Mouse (Mus musculus): Measurements from ENCODE around the gene Asic4. TPM values are rescaled to one million over a fixed set of nuclear protein-coding genes. Genes with fewer than 3 reads are reported as not detected.

Asic4 gene
- polyA plus RNA-seq, 1 experiment from 2014 or later, result 4.4 TPM

- 84% methylated on average over 15 of the region's 15 CpGs for WGBS
- H3K4me2 ChIP-seq (replicated peaks; ENCODE audit: low read depth, low read length), result no peak overlapping the region
- no peak overlapping the region for H3K27ac ChIP-seq (ENCODE audit: low read depth, low read length)
- ATAC-seq (ENCODE audit: low FRiP score) (no peak), DNase-seq (ENCODE audit: low spot score) (no peak)
- no peaks in the 10 kb centered on the region for H3K36me3 ChIP-seq (ENCODE audit: control insufficient read depth, insufficient read depth, low read length)
- H3K9me3 ChIP-seq (ENCODE audit: control insufficient read depth, low read length), result no peaks in the 10 kb centered on the region
- H3K27me3 ChIP-seq (ENCODE audit: control insufficient read depth, insufficient read depth, low read length), result no peaks in the 10 kb centered on the region; the same call in 1 of the 2 replicates
- H3K4me1 ChIP-seq (replicated peaks; ENCODE audit: control insufficient read depth, insufficient read depth, low read length), result peaks cover 28% of the 10 kb centered on the region
- H3K9ac ChIP-seq (ENCODE audit: low read depth, low read length), result no peak overlapping the region
- no peak overlapping the region for H3K4me3 ChIP-seq (ENCODE audit: low read depth, low read length)
These were observed 8.7 kb upstream of the Asic4 start for GRCm38 (mm10) chr1:75441471-75441996.

GRCm38 (mm10) chr1:75442171-75442570, 8.1 kb upstream of the Asic4 start:
- Histone ChIP-seq H3K27me3 (ENCODE audit: control insufficient read depth, insufficient read depth, low read length) (no peaks in the 10 kb centered on the region; the same call in 1 of the 2 replicates), H3K4me2 (replicated peaks; ENCODE audit: low read depth, low read length) (no peak overlapping the region), H3K36me3 (ENCODE audit: control insufficient read depth, insufficient read depth, low read length) (no peaks in the 10 kb centered on the region), H3K9me3 (ENCODE audit: control insufficient read depth, low read length) (no peaks in the 10 kb centered on the region), H3K27ac (ENCODE audit: low read depth, low read length) (peak overlapping the region; percentile 90), H3K9ac (ENCODE audit: low read depth, low read length) (no peak overlapping the region), H3K4me3 (ENCODE audit: low read depth, low read length) (no peak overlapping the region), H3K4me1 (replicated peaks; ENCODE audit: control insufficient read depth, insufficient read depth, low read length) (peaks cover 32% of the 10 kb centered on the region)
- WGBS, result 78% methylated on average over 9 of the region's 9 CpGs
- no peak for DNase-seq (ENCODE audit: low spot score)
- ATAC-seq (ENCODE audit: low FRiP score), result no peak

- no peak overlapping the region for H3K4me2 ChIP-seq (replicated peaks; ENCODE audit: low read depth, low read length)
- WGBS, result 38% methylated on average over 8 of the region's 8 CpGs
- H3K27ac ChIP-seq (ENCODE audit: low read depth, low read length), result peak overlapping the region; percentile 90
- H3K9ac ChIP-seq (ENCODE audit: low read depth, low read length), result no peak overlapping the region
- DNase-seq (ENCODE audit: low spot score) (no peak), ATAC-seq (ENCODE audit: low FRiP score) (no peak)
- no peak overlapping the region for H3K4me3 ChIP-seq (ENCODE audit: low read depth, low read length)
- H3K9me3 ChIP-seq (ENCODE audit: control insufficient read depth, low read length), result no peaks in the 10 kb centered on the region
- no peaks in the 10 kb centered on the region; the same call in 1 of the 2 replicates for H3K27me3 ChIP-seq (ENCODE audit: control insufficient read depth, insufficient read depth, low read length)
- H3K4me1 ChIP-seq (replicated peaks; ENCODE audit: control insufficient read depth, insufficient read depth, low read length), result peaks cover 38% of the 10 kb centered on the region
- no peaks in the 10 kb centered on the region for H3K36me3 ChIP-seq (ENCODE audit: control insufficient read depth, insufficient read depth, low read length)
These were observed 7.4 kb upstream of the Asic4 start for GRCm38 (mm10) chr1:75442811-75443210.

GRCm38 (mm10) chr1:75443247-75444024, 6.8 kb upstream of the Asic4 start:
- WGBS, result 17% methylated on average over 13 of the region's 13 CpGs
- ATAC-seq (ENCODE audit: low FRiP score) (no peak), DNase-seq (ENCODE audit: low spot score) (no peak)
- Histone ChIP-seq H3K27me3 (ENCODE audit: control insufficient read depth, insufficient read depth, low read length) (peaks cover 2% of the 10 kb centered on the region; the same call in 1 of the 2 replicates), H3K4me3 (ENCODE audit: low read depth, low read length) (no peak overlapping the region), H3K9ac (ENCODE audit: low read depth, low read length) (peak overlapping the region; percentile 32; the same call in 1 of the 2 replicates), H3K4me2 (replicated peaks; ENCODE audit: low read depth, low read length) (peak overlapping the region; percentile 8; the same call in 1 of the 2 replicates), H3K4me1 (replicated peaks; ENCODE audit: control insufficient read depth, insufficient read depth, low read length) (peaks cover 44% of the 10 kb centered on the region), H3K9me3 (ENCODE audit: control insufficient read depth, low read length) (no peaks in the 10 kb centered on the region), H3K27ac (ENCODE audit: low read depth, low read length) (peak overlapping the region; percentile 90), H3K36me3 (ENCODE audit: control insufficient read depth, insufficient read depth, low read length) (no peaks in the 10 kb centered on the region)

GRCm38 (mm10) chr1:75444208-75444607, 6.0 kb upstream of the Asic4 start:
- WGBS, result 15% methylated on average over 3 of the region's 3 CpGs
- no peaks in the 10 kb centered on the region for H3K36me3 ChIP-seq (ENCODE audit: control insufficient read depth, insufficient read depth, low read length)
- no peak overlapping the region for H3K9ac ChIP-seq (ENCODE audit: low read depth, low read length)
- H3K4me3 ChIP-seq (ENCODE audit: low read depth, low read length), result no peak overlapping the region
- H3K4me1 ChIP-seq (replicated peaks; ENCODE audit: control insufficient read depth, insufficient read depth, low read length), result peaks cover 49% of the 10 kb centered on the region
- ATAC-seq (ENCODE audit: low FRiP score), result peak; percentile 53
- no peaks in the 10 kb centered on the region for H3K9me3 ChIP-seq (ENCODE audit: control insufficient read depth, low read length)
- peak overlapping the region; percentile 90 for H3K27ac ChIP-seq (ENCODE audit: low read depth, low read length)
- peak; percentile 55 for DNase-seq (ENCODE audit: low spot score)
- peaks cover 8% of the 10 kb centered on the region for H3K27me3 ChIP-seq (ENCODE audit: control insufficient read depth, insufficient read depth, low read length)
- no peak overlapping the region; the same call in 1 of the 2 replicates for H3K4me2 ChIP-seq (replicated peaks; ENCODE audit: low read depth, low read length)

- Histone ChIP-seq H3K36me3 (ENCODE audit: control insufficient read depth, insufficient read depth, low read length) (no peaks in the 10 kb centered on the region; the same call in 1 of the 2 replicates), H3K4me1 (replicated peaks; ENCODE audit: control insufficient read depth, insufficient read depth, low read length) (peaks cover 54% of the 10 kb centered on the region), H3K9me3 (ENCODE audit: control insufficient read depth, low read length) (no peaks in the 10 kb centered on the region), H3K4me2 (replicated peaks; ENCODE audit: low read depth, low read length) (no peak overlapping the region; the same call in 1 of the 2 replicates), H3K27me3 (ENCODE audit: control insufficient read depth, insufficient read depth, low read length) (peaks cover 17% of the 10 kb centered on the region), H3K9ac (ENCODE audit: low read depth, low read length) (peak overlapping the region; percentile 25), H3K27ac (ENCODE audit: low read depth, low read length) (peak overlapping the region; percentile 90), H3K4me3 (ENCODE audit: low read depth, low read length) (no peak overlapping the region)
- 19% methylated on average over 8 of the region's 9 CpGs for WGBS
- DNase-seq (ENCODE audit: low spot score), result peak; percentile 39
- ATAC-seq (ENCODE audit: low FRiP score), result no peak
These were observed 5.0 kb upstream of the Asic4 start for GRCm38 (mm10) chr1:75445141-75445701.

- Histone ChIP-seq H3K9ac (ENCODE audit: low read depth, low read length) (peak overlapping the region; percentile 25; the same call in 1 of the 2 replicates), H3K27ac (ENCODE audit: low read depth, low read length) (peak overlapping the region; percentile 90), H3K36me3 (ENCODE audit: control insufficient read depth, insufficient read depth, low read length) (peaks cover 2% of the 10 kb centered on the region; the same call in 1 of the 2 replicates), H3K9me3 (ENCODE audit: control insufficient read depth, low read length) (no peaks in the 10 kb centered on the region), H3K4me2 (replicated peaks; ENCODE audit: low read depth, low read length) (peak overlapping the region; percentile 32), H3K4me1 (replicated peaks; ENCODE audit: control insufficient read depth, insufficient read depth, low read length) (peaks cover 62% of the 10 kb centered on the region), H3K27me3 (ENCODE audit: control insufficient read depth, insufficient read depth, low read length) (peaks cover 24% of the 10 kb centered on the region), H3K4me3 (ENCODE audit: low read depth, low read length) (peak overlapping the region; percentile 17)
- WGBS, result under 1% methylated on average over 22 of the region's 22 CpGs
- ATAC-seq (ENCODE audit: low FRiP score), result peak; percentile 6
- DNase-seq (ENCODE audit: low spot score), result peak; percentile 91
These were observed 4.3 kb upstream of the Asic4 start for GRCm38 (mm10) chr1:75445751-75446611.

- ATAC-seq (ENCODE audit: low FRiP score) (peak; percentile 23), DNase-seq (ENCODE audit: low spot score) (peak; percentile 70)
- peaks cover 31% of the 10 kb centered on the region for H3K27me3 ChIP-seq (ENCODE audit: control insufficient read depth, insufficient read depth, low read length)
- H3K9me3 ChIP-seq (ENCODE audit: control insufficient read depth, low read length), result no peaks in the 10 kb centered on the region
- WGBS, result 1% methylated on average over 20 of the region's 20 CpGs
- H3K4me1 ChIP-seq (replicated peaks; ENCODE audit: control insufficient read depth, insufficient read depth, low read length), result peaks cover 62% of the 10 kb centered on the region
- peaks cover 2% of the 10 kb centered on the region; the same call in 1 of the 2 replicates for H3K36me3 ChIP-seq (ENCODE audit: control insufficient read depth, insufficient read depth, low read length)
- peak overlapping the region; percentile 90 for H3K27ac ChIP-seq (ENCODE audit: low read depth, low read length)
- H3K9ac ChIP-seq (ENCODE audit: low read depth, low read length), result 0 out of 2 replicates have a peak overlapping the region, but pooled peaks have one; percentile 19
- H3K4me2 ChIP-seq (replicated peaks; ENCODE audit: low read depth, low read length), result peak overlapping the region; percentile 21; the same call in 1 of the 2 replicates
- H3K4me3 ChIP-seq (ENCODE audit: low read depth, low read length), result no peak overlapping the region
These were observed 3.6 kb upstream of the Asic4 start for GRCm38 (mm10) chr1:75446656-75447055.

All from hindbrain, embryonic 11.5 days (tissue).